Mouse (Mus musculus) heart, adult 11 months (tissue): ENCODE data around the gene Adam17.

ENCODE experiments used
- DNase-seq: peaks from one replicate; pipeline ENCODE4 v3.0.0; 2022

Adam17 gene

GRCm38 (mm10) chr12:21373100-21373819 is at the start of gene Adam17:
TSS of gene Adam17 (minus strand) at chr12:21373632.
- DNase-seq = peak; percentile 100

GRCm38 (mm10) chr12:21418621-21419131 is 45.2 kb upstream of the Adam17 start:
- DNase-seq = peak; percentile 94

DNA sequence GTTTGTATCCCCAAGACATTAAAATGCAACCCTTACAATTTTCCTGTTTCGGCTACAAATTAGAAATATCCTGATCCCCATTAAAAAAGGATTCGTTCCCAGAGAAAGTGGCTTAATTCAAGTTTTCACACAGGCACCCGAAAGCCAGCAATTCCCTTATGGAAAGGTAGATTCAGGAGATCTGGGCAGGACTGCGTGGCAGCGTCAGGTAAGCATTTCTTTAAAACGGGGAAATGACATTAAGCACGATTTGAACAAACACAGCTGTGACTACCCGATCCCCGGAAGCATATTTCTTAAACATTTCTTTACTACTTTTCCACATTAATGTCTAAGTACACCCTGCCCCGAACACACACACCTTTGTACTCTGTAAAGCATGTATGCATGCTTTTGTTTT is 44.7 kb upstream of the Adam17 start:
- no peak for DNase-seq

DNA sequence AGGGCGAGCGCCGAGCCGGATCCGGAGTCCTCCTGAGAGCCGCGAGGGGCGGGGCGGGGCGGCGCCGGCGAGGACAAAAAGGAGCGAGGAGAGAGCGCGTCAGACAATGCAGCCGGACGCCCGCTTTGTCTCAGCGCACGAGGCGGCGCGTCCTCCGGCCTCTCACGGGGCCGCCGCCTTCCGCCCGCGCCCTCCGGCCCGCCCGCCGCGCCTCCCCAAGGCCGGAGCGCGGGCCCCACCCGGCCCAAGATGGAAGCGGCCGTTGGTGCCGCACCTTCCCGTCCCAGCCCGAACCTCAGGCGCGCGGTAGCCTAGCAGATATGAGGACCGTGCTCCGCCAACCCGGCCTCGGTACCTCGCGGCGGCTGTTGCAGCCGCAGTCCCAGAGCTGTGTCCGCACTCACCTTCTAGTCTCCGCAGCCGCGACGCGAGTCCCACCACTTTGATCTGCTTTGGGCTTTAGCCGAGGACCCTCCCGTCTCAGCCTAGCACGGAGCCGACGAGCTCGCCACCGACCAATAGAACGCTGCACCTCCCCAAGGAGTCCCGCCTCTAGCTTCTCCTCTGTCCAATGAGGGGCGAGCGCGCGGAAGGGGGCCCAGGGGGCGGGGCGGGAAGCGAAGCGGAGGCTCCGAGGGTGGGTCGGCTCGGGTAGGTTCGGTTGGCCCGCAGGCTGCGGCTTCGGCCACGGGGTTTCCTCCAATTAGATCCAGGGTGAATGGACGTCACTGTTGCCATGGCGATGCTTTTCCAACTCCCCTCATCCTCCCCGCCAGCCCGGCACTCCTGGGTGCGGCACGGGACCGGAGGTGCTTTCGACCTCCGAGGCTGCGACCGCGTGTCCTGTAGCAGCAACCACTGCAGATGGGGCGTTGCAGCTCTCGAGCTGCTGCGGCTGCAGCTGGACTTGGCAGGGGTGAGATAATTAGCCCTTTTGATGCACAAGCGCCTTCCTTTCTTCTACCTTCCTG is 44.0 kb upstream of the Adam17 start, which contains the start of gene Ywhaq:
Gene Ywhaq, minus strand, starts transcription at position 538 of the 971 bp plus-strand sequence.
- peak; percentile 100 for DNase-seq

DNA sequence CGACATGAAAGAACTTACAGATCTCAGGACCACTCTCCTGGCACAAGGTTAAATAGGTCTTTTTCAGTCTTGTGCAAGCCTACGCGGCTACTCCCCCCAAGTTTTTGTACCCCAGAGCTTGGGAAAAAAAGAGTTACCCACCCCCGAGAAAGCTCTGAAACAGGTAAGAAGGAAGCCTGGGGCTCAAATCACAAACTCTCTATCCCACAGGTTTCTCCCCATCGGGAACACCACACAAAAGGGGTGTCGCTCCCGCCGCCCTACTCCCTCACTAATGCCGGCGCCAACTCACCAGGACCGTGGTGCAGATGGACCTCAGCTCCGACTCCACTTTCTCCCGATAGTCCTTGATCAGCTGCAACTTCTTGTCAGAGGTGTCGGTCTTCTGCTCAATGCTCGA is 43.1 kb upstream of the Adam17 start:
- peak; percentile 93 for DNase-seq

DNA sequence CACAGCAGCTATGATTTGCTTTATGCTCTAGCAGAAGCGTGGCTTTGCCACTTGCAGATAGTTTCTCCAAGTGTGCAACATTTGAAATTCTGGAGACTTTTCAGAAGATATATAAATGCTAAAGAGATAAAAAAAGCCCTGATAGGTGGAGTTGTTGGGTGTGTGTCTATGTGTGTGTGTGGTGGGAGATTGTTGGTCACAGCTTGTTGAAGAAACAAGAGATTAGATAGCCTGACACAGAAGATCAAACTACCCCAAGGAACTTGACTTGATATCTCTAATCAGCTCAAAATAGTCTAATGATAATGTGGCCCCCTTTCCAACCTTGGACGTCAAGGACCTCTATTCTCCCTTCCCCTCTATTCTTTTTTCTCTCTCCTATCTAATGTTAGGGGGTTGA is 37.2 kb upstream of the Adam17 start:
- DNase-seq = no peak

- DNase-seq = peak; percentile 73
Measured at GRCm38 (mm10) chr12:21409651-21410050, 36.2 kb upstream of the Adam17 start.

GRCm38 (mm10) chr12:21408789-21409367 is 35.4 kb upstream of the Adam17 start:
- DNase-seq = no peak

DNA sequence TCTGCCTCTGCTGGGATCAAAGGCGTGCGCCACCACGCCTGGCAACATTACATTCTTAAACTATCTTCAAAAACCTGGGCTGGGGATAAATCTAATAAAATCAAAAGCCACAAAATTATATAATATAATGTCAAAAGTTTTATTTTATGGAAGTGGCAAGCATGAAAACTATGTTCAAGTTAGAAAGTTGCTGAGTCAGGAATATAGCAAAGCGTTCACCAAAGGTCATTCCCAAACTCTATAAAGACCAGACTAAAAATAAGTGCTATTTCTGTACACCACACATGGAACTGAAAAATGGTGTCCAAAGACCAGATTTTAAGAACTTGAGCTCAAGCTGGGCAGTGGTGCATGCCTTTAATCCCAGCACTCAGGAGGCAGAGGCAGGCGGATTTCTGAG is 29.3 kb upstream of the Adam17 start:
- DNase-seq = no peak

DNA sequence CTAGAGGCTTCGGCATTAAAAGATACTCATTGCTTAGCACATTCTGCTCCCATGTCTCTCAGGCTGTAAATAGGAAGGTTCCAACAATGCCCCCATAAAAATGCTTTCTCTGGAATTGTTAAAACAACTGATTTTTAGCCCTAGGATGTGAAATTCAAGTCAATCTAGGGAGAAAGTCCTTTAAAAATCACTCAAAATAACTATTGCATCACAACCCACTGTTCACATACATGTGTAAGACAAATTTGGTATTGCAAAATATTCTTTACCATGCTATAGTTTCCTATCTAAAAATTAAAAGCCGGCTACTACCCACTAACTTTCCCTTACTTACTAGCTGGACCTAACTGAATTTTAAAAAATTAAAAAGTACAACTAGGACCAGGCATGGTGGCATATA is 12.8 kb upstream of the Adam17 start:
- no peak for DNase-seq

DNA sequence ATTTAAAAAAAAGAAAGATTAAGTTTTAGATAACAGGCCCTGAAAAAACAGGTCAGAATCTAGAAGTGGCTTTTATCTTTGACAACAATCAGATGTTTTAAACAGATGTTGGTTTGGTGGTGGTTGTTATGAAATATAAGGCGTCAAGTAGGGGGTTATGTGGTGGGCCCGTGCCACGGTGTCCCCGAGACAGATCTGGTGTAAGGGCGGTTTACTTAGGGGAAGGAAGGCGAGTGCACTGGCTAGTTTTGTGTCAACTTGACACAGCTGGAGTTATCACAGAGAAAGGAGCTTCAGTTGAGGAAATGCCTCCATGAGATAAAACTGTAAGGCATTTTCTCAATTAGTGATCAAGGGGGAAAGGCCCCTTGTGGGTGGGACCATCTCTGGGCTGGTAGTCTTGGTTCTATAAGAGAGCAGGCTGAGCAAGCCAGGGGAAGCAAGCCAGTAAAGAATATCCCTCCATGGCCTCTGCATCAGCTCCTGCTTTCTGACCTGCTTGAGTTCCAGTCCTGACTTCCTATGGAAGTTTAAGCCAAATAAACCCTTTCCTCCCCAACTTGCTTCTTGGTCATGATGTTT is 5.4 kb upstream of the Adam17 start:
- DNase-seq = peak; percentile 80

DNA sequence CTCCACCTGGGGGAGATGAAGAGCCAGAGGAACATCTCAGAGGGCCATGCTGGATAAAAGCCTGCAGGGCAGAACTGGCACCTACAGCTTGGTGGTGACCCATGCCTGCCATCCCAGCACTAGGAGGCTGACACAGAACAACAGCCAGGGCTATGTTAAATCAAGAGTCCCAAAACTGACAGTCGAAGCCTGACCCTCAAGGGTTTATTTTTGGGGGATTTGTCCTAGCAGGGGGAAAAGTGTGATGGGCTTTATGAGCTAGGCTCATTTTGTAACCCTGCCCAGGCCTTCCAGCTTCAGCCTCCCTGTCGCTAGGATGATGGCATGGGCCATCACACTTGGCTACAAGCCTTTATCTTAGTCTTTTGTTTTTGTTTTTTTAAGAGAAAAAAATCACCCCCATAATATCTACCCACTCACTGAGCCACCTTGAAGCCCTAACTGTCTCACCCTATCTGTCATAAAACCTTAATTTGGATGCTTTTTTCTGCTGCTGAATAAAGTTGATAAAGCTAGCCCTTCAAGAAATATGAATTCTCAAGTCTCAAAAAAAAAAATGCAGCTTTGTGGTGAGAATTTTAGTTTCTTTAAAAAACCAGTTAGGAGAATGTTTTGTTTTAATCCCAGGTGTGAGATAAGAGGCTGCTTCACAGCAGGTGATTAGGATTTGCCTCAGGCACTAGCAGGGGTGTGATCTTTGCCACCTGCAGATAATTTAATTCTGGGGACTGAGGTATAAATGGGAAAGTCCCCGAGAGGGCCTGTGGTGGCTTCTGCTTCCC is 2.1 kb upstream of the Adam17 start:
- peak; percentile 84 for DNase-seq

- DNase-seq = no peak
Measured at GRCm38 (mm10) chr12:21373820-21374475, 516 bp upstream of the Adam17 start.

DNA sequence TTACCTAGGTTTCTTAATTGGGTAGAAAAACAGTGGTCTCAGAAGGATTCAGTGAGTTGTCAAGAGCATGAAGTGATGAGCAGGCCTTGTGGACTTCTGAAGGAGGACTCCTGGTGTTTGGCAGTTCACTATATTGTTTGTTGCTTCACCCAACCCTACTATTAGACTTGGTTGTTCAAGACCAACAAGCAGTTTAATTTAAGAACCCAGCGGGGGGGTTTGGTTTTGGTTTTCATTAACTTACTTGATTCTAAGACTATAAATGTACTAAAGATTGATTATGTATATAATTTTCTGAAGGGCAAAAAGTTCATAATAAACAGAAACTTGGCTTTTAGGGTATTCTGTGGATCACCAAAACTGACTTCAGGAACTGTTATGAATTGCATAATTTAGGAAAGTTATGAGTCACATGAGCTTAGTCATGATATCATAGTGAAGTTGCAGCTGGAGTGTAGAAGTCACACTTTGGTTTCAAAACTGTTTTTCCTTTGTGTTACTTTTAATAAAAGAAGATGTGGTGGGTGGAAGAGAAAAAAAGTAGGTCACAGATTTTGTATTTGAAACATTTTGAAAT is 3.3 kb downstream of the Adam17 start:
- DNase-seq = peak; percentile 61

- DNase-seq = no peak
Measured at GRCm38 (mm10) chr12:21369087-21369410, 4.4 kb downstream of the Adam17 start.

DNA sequence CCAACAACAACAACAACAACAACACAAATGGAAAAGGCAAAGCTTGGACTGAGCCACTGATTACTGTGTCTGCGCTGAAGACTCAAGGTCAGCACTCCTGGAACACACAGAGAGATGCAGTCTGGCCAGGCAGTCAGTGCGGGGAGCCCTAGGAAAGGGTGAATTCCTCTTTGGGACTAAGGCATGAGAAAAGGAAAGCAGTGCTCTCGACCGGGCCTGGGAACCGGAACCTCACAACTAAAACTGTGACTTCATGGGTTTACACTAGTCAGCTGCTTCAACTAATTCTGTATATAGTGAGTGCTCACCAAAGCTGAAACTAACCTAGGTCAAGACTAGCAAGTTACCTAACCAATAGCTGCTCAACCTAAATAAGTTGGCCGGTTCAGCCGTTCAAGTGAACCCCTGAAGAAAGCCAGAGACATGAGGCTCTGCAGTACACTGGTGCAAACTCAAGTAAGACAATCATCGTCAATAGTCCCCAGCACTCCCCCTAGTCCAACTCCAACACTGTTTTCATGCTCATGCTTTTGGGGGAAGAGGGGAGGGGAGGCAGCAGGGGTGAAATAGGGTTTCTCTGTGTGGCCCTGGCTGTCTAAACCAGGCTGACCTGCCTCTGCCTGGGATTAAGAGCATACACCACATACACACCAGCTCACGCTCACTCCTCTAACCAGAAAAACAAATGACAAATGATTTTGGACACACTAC is 4.9 kb downstream of the Adam17 start:
- peak; percentile 91 for DNase-seq

DNA sequence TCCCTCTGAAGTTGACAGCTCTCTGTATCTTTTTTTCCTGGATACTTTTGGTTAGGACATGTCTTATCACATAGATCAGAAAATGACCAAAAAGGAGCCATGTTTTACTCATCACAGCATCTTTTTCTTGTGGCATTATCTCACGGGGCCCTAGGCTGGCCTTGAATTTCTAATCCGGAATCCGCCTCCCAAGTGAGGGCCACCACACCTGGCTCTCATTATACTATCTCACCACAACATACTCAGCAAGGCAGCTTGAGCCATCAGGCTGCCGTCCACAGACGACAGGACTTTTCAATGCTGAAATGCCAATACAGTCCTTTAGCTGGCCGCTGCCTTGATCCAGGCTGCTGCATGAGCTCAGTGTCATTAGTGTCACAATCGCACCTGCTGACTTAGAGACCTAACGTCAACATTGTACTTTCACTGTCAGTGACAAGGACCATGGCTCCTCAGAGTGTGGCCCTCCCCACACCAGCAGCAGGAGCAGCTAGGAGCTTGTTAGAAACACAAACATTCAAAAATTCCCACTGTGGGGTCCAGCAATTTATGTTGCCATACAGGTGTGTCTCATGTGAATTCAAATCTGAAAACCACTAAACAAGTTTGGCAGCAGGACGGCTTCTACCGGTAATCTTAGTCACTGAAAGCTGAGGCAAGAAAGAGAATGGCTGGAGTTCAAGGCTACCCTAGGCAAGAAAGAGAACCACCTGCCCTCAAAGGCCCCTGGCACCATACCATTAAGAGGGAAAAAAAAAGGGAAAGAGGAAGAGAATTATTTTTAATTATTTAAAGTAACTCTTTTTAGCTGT is 8.6 kb downstream of the Adam17 start:
- DNase-seq = peak; percentile 76

DNA sequence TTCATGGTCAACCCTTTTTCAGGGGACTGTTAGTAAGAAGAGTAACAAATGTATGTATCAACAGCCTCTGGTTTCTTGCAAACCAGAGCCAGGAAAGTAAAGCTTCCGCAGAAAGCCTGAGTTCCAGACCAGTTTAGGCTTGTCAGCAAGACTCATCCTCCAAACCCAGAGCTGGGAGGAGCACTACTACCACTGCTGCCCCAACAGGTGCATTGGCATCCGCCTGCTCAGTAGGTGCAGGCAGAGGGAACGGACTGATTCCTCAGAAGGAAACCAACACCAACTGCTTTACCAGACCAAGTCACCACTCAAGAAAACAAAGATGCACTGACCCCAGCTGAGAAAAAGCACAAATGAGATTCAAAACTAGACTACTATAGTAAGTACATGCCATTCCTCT is 10.2 kb downstream of the Adam17 start:
- peak; percentile 79 for DNase-seq

- peak; percentile 18 for DNase-seq
Measured at GRCm38 (mm10) chr12:21362686-21363085, 10.7 kb downstream of the Adam17 start.

DNA sequence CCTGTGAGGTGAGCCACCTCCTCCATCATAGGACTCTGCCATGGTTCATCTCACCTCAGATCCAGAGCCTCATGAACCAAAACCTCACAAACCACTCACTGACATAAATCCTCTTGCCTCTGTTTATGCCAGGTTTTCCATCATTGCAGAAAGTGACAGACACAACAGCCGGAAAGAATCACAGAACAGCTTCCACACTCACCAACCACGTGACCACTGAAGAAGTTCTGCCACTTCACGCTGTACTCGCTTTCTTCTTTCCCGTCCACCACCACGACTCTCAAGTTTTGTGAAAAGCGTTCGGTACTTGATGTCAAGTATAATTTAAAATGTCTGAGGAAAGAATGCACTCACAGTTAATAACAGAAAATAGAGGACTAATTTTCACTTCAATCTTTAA is 19.8 kb downstream of the Adam17 start:
- peak; percentile 27 for DNase-seq
